Mouse (Mus musculus) cerebellum, adult 9-11 months (tissue): Measurements from ENCODE around the gene Timp2.
"Not testable (repeated sequence)": the region's sequence is repeated elsewhere in the genome, so short reads cannot be mapped to it uniquely, and the experiment has no call there.

Experiments
- DNase-seq: peaks from one replicate; pipeline ENCODE4 v3.0.0; 2022

Gene Timp2

GRCm38 (mm10) chr11:118355640-118356039 is at the start of gene Timp2:
Gene Timp2, minus strand, starts transcription at chr11:118355740.
- DNase-seq: no peak

- DNase-seq: peak; percentile 26
Measured at GRCm38 (mm10) chr11:118405311-118405710, 49.8 kb upstream of the Timp2 start.

- DNase-seq: peak; percentile 21
Measured at GRCm38 (mm10) chr11:118403951-118404899, 48.7 kb upstream of the Timp2 start.

- DNase-seq: peak; percentile 41
Measured at GRCm38 (mm10) chr11:118403183-118403582, 47.6 kb upstream of the Timp2 start.

GRCm38 (mm10) chr11:118401760-118402280 is 46.3 kb upstream of the Timp2 start, which contains the start of gene Lgals3bp:
Gene Lgals3bp, minus strand, starts transcription at chr11:118402092.
- peak; percentile 83 for DNase-seq

- peak; percentile 43 for DNase-seq
Measured at GRCm38 (mm10) chr11:118401195-118401594, 45.7 kb upstream of the Timp2 start.

- DNase-seq: peak; percentile 39
Measured at GRCm38 (mm10) chr11:118400566-118400936, 45.0 kb upstream of the Timp2 start.

GRCm38 (mm10) chr11:118399891-118400565 is 44.5 kb upstream of the Timp2 start:
- DNase-seq: no peak

- peak; percentile 25 for DNase-seq
Measured at GRCm38 (mm10) chr11:118397806-118398530, 42.4 kb upstream of the Timp2 start.

- no peak for DNase-seq
Measured at GRCm38 (mm10) chr11:118394538-118394937, 39.0 kb upstream of the Timp2 start.

- peak; percentile 49 for DNase-seq
Measured at GRCm38 (mm10) chr11:118393991-118394390, 38.5 kb upstream of the Timp2 start.

- DNase-seq: not testable (repeated sequence)
Measured at GRCm38 (mm10) chr11:118387816-118388215, 32.3 kb upstream of the Timp2 start.

- peak; percentile 79 for DNase-seq
Measured at GRCm38 (mm10) chr11:118379251-118380009, 23.9 kb upstream of the Timp2 start.

GRCm38 (mm10) chr11:118378656-118379055 is 23.1 kb upstream of the Timp2 start:
- no peak for DNase-seq

GRCm38 (mm10) chr11:118376323-118376722 is 20.8 kb upstream of the Timp2 start:
- not testable (repeated sequence) for DNase-seq

GRCm38 (mm10) chr11:118375881-118376280 is 20.3 kb upstream of the Timp2 start:
- no peak for DNase-seq

- no peak for DNase-seq
Measured at GRCm38 (mm10) chr11:118375461-118375860, 19.9 kb upstream of the Timp2 start.

GRCm38 (mm10) chr11:118375006-118375405 is 19.5 kb upstream of the Timp2 start:
- DNase-seq: no peak

GRCm38 (mm10) chr11:118374506-118374905 is 19.0 kb upstream of the Timp2 start:
- DNase-seq: no peak

GRCm38 (mm10) chr11:118372641-118373040 is 17.1 kb upstream of the Timp2 start:
- DNase-seq: no peak

- no peak for DNase-seq
Measured at GRCm38 (mm10) chr11:118371876-118372275, 16.3 kb upstream of the Timp2 start.

- DNase-seq: no peak
Measured at GRCm38 (mm10) chr11:118369657-118370056, 14.1 kb upstream of the Timp2 start.
